Mouse (Mus musculus) limb, embryonic 13.5 days (tissue): ENCODE results near the gene Rnf144a. TPM values are rescaled to one million over a fixed set of nuclear protein-coding genes. Genes with fewer than 3 reads are reported as not detected.

Experiments used
- ATAC-seq: fragments of 200-750 bp; cut with Nextera tagmentation; 2 replicates; pipeline ENCODE4 v1.8.0; 2017; ENCODE audit warnings: low read depth, moderate number of reproducible peaks, moderate TSS enrichment; ENCODE audit not compliant: low FRiP score
- H3K27ac ChIP-seq: fragments of 300-500 bp; sonication (generic); 2 replicates; pipeline ENCODE4 v1.5.1; 2015; ENCODE audit warnings: inconsistent platforms, mild to moderate bottlenecking, moderate library complexity
- H3K27me3 ChIP-seq: fragments of 300-500 bp; sonication (generic); 2 replicates; pipeline ENCODE4 v1.6.1; 2015; ENCODE audit warnings: mild to moderate bottlenecking, inconsistent platforms
- H3K36me3 ChIP-seq: fragments of 300-500 bp; sonication (generic); 2 replicates; pipeline ENCODE4 v1.6.1; 2015; ENCODE audit warnings: inconsistent platforms, mild to moderate bottlenecking, moderate library complexity
- H3K4me1 ChIP-seq: fragments of 300-500 bp; sonication (generic); 2 replicates; pipeline ENCODE4 v1.6.1; 2015; ENCODE audit warnings: inconsistent platforms
- H3K4me2 ChIP-seq: fragments of 300-500 bp; sonication (generic); replicated peaks from 2 replicates; pipeline ENCODE4 v1.6.1; 2015; ENCODE audit warnings: inconsistent platforms, mild to moderate bottlenecking, moderate library complexity
- H3K4me3 ChIP-seq: fragments of 300-500 bp; sonication (generic); 2 replicates; pipeline ENCODE4 v1.5.1; 2015; ENCODE audit warnings: moderate library complexity, mild to moderate bottlenecking, inconsistent platforms
- H3K9ac ChIP-seq: fragments of 300-500 bp; sonication (generic); 2 replicates; pipeline ENCODE4 v1.6.1; 2015; ENCODE audit warnings: mild to moderate bottlenecking, inconsistent platforms
- H3K9me3 ChIP-seq: fragments of 300-500 bp; sonication (generic); 2 replicates; pipeline ENCODE4 v1.6.1; 2016; ENCODE audit warnings: inconsistent platforms
- WGBS: fragments of 180-500 bp; shearing (Covaris S2); methylation state at CpG from one replicate; pipeline ENCODE4 v1.1.7; 2015; 5-methylcytosine and 5-hydroxymethylcytosine counted together
- polyA plus RNA-seq: library from polyadenylated mRNA; unstranded; fragments of >200 nt; fragmentation: Nextera tagmentation; extraction: Ambion mirVana; gene quantifications from 2 replicates; pipeline ENCODE4 v1.2.1, GENCODE M21; 2015

The Rnf144a gene
- polyA plus RNA-seq, 1 experiment from 2014 or later: 60.6 TPM

- no peak overlapping the region for H3K4me3 ChIP-seq
- H3K9me3 ChIP-seq: no peaks in the 10 kb centered on the region
- no peak for ATAC-seq
- H3K4me1 ChIP-seq: peaks cover 9% of the 10 kb centered on the region
- WGBS: 94% methylated on average over 8 of the region's 8 CpGs
- H3K36me3 ChIP-seq: peaks cover 57% of the 10 kb centered on the region
- no peaks in the 10 kb centered on the region for H3K27me3 ChIP-seq
- H3K9ac ChIP-seq: no peak overlapping the region
- no peak overlapping the region for H3K4me2 ChIP-seq
- no peak overlapping the region for H3K27ac ChIP-seq
These were observed 75.9 kb downstream of the Rnf144a start for GRCm38 (mm10) chr12:26339181-26339580.

GRCm38 (mm10) chr12:26333678-26334077, 81.4 kb downstream of the Rnf144a start:
- ATAC-seq: no peak
- H3K4me1 ChIP-seq: peaks cover 16% of the 10 kb centered on the region
- no peaks in the 10 kb centered on the region for H3K9me3 ChIP-seq
- H3K4me2 ChIP-seq: no peak overlapping the region
- 82% methylated on average over 1 of the region's 1 CpGs for WGBS
- H3K9ac ChIP-seq: no peak overlapping the region
- H3K27ac ChIP-seq: no peak overlapping the region
- no peak overlapping the region for H3K4me3 ChIP-seq
- no peaks in the 10 kb centered on the region for H3K27me3 ChIP-seq
- H3K36me3 ChIP-seq: peaks cover 58% of the 10 kb centered on the region

DNA sequence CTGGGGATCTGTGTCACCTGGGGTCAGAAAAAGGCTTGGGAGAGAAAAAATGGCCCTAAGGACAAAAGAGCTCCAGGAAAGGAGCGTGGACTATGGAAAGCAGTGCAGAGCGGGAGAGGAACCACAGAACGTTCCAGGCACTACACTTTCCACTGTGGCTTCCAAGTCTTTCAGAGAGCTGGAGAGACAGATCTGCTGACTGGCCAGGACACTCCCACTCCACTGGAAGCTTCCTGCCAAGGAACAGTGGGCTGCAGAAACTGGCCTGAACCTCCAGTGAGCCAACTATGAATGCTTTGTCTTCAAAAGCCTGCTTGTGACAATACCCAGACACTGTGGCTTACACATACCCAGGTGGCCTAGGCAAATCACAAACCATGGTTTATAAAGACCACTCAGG, 84.0 kb downstream of the Rnf144a start:
- Histone ChIP-seq H3K27ac (peak overlapping the region; percentile 6; the same call in 1 of the 2 replicates), H3K9me3 (no peaks in the 10 kb centered on the region), H3K4me3 (no peak overlapping the region), H3K36me3 (peaks cover 58% of the 10 kb centered on the region), H3K27me3 (no peaks in the 10 kb centered on the region), H3K9ac (no peak overlapping the region), H3K4me2 (no peak overlapping the region), H3K4me1 (peaks cover 16% of the 10 kb centered on the region)
- WGBS: 83% methylated on average over 3 of the region's 3 CpGs
- no peak for ATAC-seq

DNA sequence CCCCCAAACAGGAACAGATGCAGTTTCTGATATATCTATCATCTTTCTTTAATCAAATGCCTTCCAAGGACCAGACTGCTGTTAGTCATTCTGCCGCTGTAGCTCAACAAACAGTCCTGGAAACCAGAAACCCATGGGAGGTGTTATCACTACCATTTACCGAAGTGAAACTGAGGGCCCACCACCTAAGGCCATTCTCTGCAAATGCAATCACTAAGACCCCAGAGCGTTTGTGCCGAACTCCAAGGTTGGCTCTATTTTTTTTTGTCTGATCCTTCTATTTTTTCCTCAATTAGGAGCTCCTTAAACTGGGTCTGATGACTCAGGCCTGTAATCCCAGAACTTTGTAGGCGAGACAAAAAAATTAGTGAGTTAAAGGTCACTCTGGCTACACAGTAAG, 85.3 kb downstream of the Rnf144a start:
- ATAC-seq: no peak
- no peaks in the 10 kb centered on the region for H3K9me3 ChIP-seq
- peaks cover 56% of the 10 kb centered on the region for H3K36me3 ChIP-seq
- no peak overlapping the region for H3K9ac ChIP-seq
- peaks cover 16% of the 10 kb centered on the region for H3K4me1 ChIP-seq
- no peak overlapping the region for H3K4me2 ChIP-seq
- no peak overlapping the region for H3K4me3 ChIP-seq
- H3K27ac ChIP-seq: no peak overlapping the region
- WGBS: 55% methylated on average over 5 of the region's 5 CpGs
- no peaks in the 10 kb centered on the region for H3K27me3 ChIP-seq

DNA sequence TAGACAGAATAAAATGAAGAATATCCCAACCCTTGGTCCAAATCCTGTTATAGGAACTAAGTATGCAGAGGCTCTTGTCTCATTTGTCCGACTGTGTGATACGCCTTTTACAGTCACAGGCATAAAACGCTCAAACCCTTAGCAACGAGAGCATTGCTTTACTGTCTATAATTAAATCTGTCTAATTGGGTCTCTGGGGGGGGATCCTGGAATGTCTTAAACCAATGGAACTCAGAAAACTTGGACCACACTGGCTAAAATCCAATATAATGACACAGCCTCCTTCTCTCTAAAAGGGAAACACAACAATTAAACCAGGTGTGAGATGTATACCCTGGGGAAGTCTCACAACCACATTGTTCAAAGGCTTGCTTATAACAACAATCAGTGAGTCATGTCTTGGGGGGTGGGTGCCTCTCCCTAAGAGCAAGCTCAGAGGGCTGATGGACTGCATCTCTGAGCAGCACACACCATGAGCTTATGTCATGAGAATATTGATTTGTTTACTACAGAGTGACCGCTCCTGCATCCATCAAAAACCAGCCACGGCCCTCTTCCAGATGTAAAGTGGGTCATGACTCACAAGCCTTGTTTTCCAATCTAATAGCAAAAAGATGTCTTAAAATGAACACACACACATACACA, 85.9 kb downstream of the Rnf144a start:
- H3K27me3 ChIP-seq: no peaks in the 10 kb centered on the region
- H3K27ac ChIP-seq: no peak overlapping the region; the same call in 1 of the 2 replicates
- no peaks in the 10 kb centered on the region for H3K9me3 ChIP-seq
- H3K4me2 ChIP-seq: no peak overlapping the region
- no peak for ATAC-seq
- WGBS: 55% methylated on average over 6 of the region's 6 CpGs
- no peak overlapping the region for H3K9ac ChIP-seq
- H3K4me1 ChIP-seq: peaks cover 16% of the 10 kb centered on the region
- no peak overlapping the region for H3K4me3 ChIP-seq
- H3K36me3 ChIP-seq: peaks cover 58% of the 10 kb centered on the region

GRCm38 (mm10) chr12:26323783-26324364, 91.2 kb downstream of the Rnf144a start:
- no peak for ATAC-seq
- Histone ChIP-seq H3K36me3 (peaks cover 89% of the 10 kb centered on the region), H3K27ac (no peak overlapping the region), H3K4me2 (no peak overlapping the region), H3K4me1 (no peaks in the 10 kb centered on the region), H3K9me3 (no peaks in the 10 kb centered on the region), H3K27me3 (no peaks in the 10 kb centered on the region), H3K9ac (no peak overlapping the region), H3K4me3 (no peak overlapping the region)
- WGBS: 93% methylated on average over 5 of the region's 5 CpGs

DNA sequence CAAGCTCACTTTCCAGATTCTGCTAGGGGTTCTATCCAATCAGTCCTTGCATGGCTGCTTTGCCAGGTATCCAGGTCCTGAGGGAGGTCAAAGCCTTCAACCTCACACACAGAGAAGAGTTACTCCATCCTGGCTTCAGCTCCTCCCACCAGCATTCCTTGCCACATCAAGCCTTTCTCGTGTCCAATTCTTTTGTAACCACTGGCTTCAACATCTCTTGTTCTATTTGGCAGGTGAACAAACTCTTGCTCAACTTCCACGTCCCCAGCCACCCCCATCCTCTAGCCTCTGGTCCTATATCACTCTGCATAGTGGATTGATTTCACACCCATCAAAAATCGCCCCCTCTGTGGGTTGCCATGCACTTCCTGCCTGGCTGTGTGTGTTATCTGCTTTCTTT, 98.8 kb downstream of the Rnf144a start:
- no peaks in the 10 kb centered on the region for H3K4me1 ChIP-seq
- H3K4me2 ChIP-seq: no peak overlapping the region
- WGBS: 86% methylated on average over 3 of the region's 3 CpGs

GRCm38 (mm10) chr12:26314959-26315358, 100.1 kb downstream of the Rnf144a start:
- peaks cover 88% of the 10 kb centered on the region for H3K36me3 ChIP-seq

More for the DNA sequence above, 98.8 kb downstream of the Rnf144a start:
- no peak for ATAC-seq
- no peak overlapping the region for H3K4me3 ChIP-seq
- H3K27ac ChIP-seq: no peak overlapping the region
- no peaks in the 10 kb centered on the region for H3K27me3 ChIP-seq
- H3K9me3 ChIP-seq: no peaks in the 10 kb centered on the region
- peaks cover 92% of the 10 kb centered on the region for H3K36me3 ChIP-seq
- H3K9ac ChIP-seq: no peak overlapping the region

DNA sequence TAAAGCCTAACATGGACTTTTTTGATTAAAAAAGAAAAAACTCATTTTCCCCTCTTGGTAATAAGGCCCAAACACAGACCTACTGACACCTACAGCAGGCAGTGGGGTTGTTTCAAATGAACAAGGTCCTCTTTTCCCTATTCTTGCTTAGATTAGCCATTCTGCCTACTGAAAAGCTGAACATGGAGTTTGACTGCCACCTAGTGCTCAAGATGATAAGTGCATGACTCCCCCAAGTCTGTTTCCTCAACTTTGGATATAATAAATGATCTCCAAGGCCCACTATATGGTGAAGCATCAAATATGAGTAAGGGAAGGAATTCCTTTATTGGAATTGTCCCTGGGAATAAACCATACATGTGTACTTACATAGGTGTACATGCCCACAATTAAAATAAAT, 103.5 kb downstream of the Rnf144a start:
- Histone ChIP-seq H3K9me3 (no peaks in the 10 kb centered on the region), H3K27me3 (no peaks in the 10 kb centered on the region), H3K4me3 (no peak overlapping the region), H3K4me1 (no peaks in the 10 kb centered on the region), H3K27ac (no peak overlapping the region), H3K36me3 (peaks cover 82% of the 10 kb centered on the region), H3K9ac (no peak overlapping the region), H3K4me2 (no peak overlapping the region)
- ATAC-seq: no peak

More at GRCm38 (mm10) chr12:26314959-26315358, 100.1 kb downstream of the Rnf144a start:
- H3K4me1 ChIP-seq: no peaks in the 10 kb centered on the region
- no peak; the same call in 1 of the 2 replicates for ATAC-seq
- H3K9me3 ChIP-seq: no peaks in the 10 kb centered on the region
- no peak overlapping the region for H3K9ac ChIP-seq
- no peak overlapping the region for H3K4me2 ChIP-seq
- no peak overlapping the region for H3K27ac ChIP-seq
- no peaks in the 10 kb centered on the region for H3K27me3 ChIP-seq
- 30% methylated on average over 5 of the region's 5 CpGs for WGBS
- no peak overlapping the region for H3K4me3 ChIP-seq

DNA sequence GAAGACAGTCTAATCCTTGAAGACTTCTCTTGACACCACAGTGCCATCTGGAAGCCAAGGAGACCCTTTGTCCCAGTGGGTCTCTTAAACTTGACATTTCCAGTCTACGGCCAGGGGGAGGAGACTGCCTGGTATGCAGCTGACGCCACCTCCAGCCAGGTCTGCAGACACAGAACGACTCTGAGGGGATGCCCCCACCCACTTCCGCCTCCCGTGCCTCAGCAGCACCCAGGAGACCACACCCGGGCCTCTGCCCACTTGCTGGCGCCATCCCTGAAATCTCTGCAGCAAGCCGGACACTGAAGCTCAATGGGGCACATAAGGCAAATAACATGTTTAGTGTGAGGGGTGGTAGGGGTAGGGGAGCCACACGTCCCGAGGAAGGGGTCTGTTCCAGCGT, 104.8 kb downstream of the Rnf144a start:
- no peak overlapping the region for H3K9ac ChIP-seq
- no peak overlapping the region for H3K27ac ChIP-seq
- no peaks in the 10 kb centered on the region for H3K9me3 ChIP-seq
- no peak overlapping the region for H3K4me3 ChIP-seq
- H3K36me3 ChIP-seq: peaks cover 80% of the 10 kb centered on the region
- WGBS: 91% methylated on average over 11 of the region's 11 CpGs
- H3K4me1 ChIP-seq: no peaks in the 10 kb centered on the region
- ATAC-seq: no peak
- H3K27me3 ChIP-seq: no peaks in the 10 kb centered on the region
- no peak overlapping the region for H3K4me2 ChIP-seq

GRCm38 (mm10) chr12:26302886-26303285, 112.2 kb downstream of the Rnf144a start:
- ATAC-seq: no peak
- no peaks in the 10 kb centered on the region for H3K4me1 ChIP-seq
- no peaks in the 10 kb centered on the region for H3K9me3 ChIP-seq

DNA sequence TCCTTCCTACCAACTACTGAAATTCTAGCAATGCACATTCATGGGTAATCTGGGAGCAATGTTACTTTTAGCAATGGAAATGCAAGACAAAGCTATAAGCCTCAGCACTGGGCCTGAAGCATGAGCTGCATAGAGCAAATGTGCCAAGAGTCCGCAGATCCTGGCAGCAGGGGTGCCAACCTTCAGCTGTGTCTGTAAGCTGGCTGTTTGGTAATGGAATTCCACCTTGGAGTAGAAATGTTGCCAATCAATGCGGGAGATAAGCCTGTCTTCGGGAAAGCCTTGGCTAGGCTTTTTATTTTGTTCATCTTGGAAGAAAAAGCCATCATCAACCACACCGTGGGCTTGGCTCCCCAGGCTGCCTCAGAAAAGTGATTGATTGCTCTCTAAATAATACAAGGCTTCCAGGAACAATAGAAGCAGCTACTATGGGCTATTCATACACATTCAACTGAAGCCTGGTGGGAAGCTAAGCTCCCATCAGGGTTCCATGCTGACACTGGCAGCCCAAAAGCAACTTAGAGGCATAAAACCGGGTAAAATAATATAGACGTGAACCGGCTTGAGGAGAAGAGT, 115.5 kb downstream of the Rnf144a start:
- H3K4me1 ChIP-seq: no peaks in the 10 kb centered on the region
- WGBS: 83% methylated on average over 7 of the region's 7 CpGs
- H3K27ac ChIP-seq: no peak overlapping the region
- H3K9me3 ChIP-seq: no peaks in the 10 kb centered on the region
- no peak overlapping the region for H3K4me2 ChIP-seq
- no peak for ATAC-seq
- H3K27me3 ChIP-seq: no peaks in the 10 kb centered on the region
- H3K4me3 ChIP-seq: no peak overlapping the region
- no peak overlapping the region for H3K9ac ChIP-seq
- H3K36me3 ChIP-seq: 0 out of 2 replicates have a peak, but pooled peaks cover 3% of the 10 kb centered on the region

More at GRCm38 (mm10) chr12:26302886-26303285, 112.2 kb downstream of the Rnf144a start:
- no peak overlapping the region for H3K4me3 ChIP-seq
- H3K36me3 ChIP-seq: peaks cover 21% of the 10 kb centered on the region
- no peak overlapping the region for H3K4me2 ChIP-seq
- H3K27ac ChIP-seq: no peak overlapping the region
- H3K9ac ChIP-seq: no peak overlapping the region
- H3K27me3 ChIP-seq: no peaks in the 10 kb centered on the region
- 86% methylated on average over 5 of the region's 5 CpGs for whole genome bisulfite sequencing
